In genomic region chr12:95769041-95769440, GRCm38 (mm10) we compare ENCODE assay signal across 31 mouse cellular contexts.
"Had no signal": no experiment of that assay in that cellular context is flagged by ENCODE, and none has a peak within 500 bp of the region (broad histone marks: within the 10 kb centered on the region; RNA-seq: fewer than 3 reads in every experiment).

No protein-coding gene starts in this region.

- H3K36me3 ChIP-seq: heart, embryonic 10.5 days; heart, embryonic 12.5 days; heart, embryonic 13.5 days; heart, embryonic 15.5 days; hindbrain, embryonic 10.5 days; hindbrain, embryonic 12.5 days; hindbrain, embryonic 13.5 days; hindbrain, embryonic 15.5 days; intestine, embryonic 15.5 days; kidney, embryonic 15.5 days had no signal

- H3K4me1 ChIP-seq: heart, embryonic 10.5 days; hindbrain, embryonic 10.5 days; hindbrain, embryonic 12.5 days; hindbrain, embryonic 13.5 days; hindbrain, embryonic 15.5 days; intestine, embryonic 15.5 days; kidney, embryonic 15.5 days had no signal

- H3K27me3 ChIP-seq: heart, embryonic 12.5 days; heart, embryonic 13.5 days; heart, embryonic 15.5 days; hindbrain, embryonic 12.5 days; hindbrain, embryonic 13.5 days; hindbrain, embryonic 15.5 days; intestine, embryonic 15.5 days; kidney, embryonic 15.5 days had no signal

- H3K4me3 ChIP-seq: heart, embryonic 10.5 days; heart, embryonic 12.5 days; heart, embryonic 13.5 days; heart, embryonic 15.5 days; hindbrain, embryonic 10.5 days; hindbrain, embryonic 12.5 days; hindbrain, embryonic 13.5 days; hindbrain, embryonic 15.5 days; intestine, embryonic 15.5 days; kidney, embryonic 15.5 days; layer of hippocampus, adult 2 months had no signal

- H3K27ac ChIP-seq: heart, embryonic 10.5 days; heart, embryonic 13.5 days; heart, embryonic 15.5 days; hindbrain, embryonic 10.5 days; hindbrain, embryonic 12.5 days; hindbrain, embryonic 13.5 days; hindbrain, embryonic 14.5 days; hindbrain, embryonic 15.5 days; hindbrain, postnatal 0 days; intestine, embryonic 15.5 days; kidney, embryonic 15.5 days; kidney, postnatal 0 days; layer of hippocampus, adult 2 months had no signal

- H3K4me2 ChIP-seq: heart, embryonic 11.5 days; heart, embryonic 12.5 days; heart, embryonic 13.5 days; heart, embryonic 15.5 days; hindbrain, embryonic 12.5 days; hindbrain, embryonic 13.5 days; hindbrain, embryonic 14.5 days; hindbrain, embryonic 15.5 days; intestine, embryonic 15.5 days; kidney, embryonic 15.5 days had no signal

- DNase-seq: heart, postnatal 10 days; heart, postnatal 14 days; heart, postnatal 36 days; heart, postnatal 4 days; kidney, adult 11 months; kidney, adult 18-20 months; kidney, adult 2 months; kidney, adult 8-10 months; kidney, adult 9 months; kidney, postnatal 10 days; kidney, postnatal 14 days; kidney, postnatal 25 days; kidney, postnatal 36 days; kidney, postnatal 4 days; layer of hippocampus, adult 9-11 months; layer of hippocampus, postnatal 36 days had no signal
